Mouse (Mus musculus) macrophage (primary cell): ENCODE measurements around the gene Micu1. TPM values are rescaled to one million over a fixed set of nuclear protein-coding genes. Genes with fewer than 3 reads are reported as not detected.

Source experiments
- H3K27ac ChIP-seq: fragments of 350-480 bp; formaldehyde crosslinking; 2 replicates; pipeline ENCODE4 v1.9.0; 2021
- H3K36me3 ChIP-seq: fragments of 350-480 bp; formaldehyde crosslinking; 2 replicates; pipeline ENCODE4 v1.9.0; 2021; ENCODE audit errors: inconsistent target
- H3K4me3 ChIP-seq: fragments of 350-480 bp; formaldehyde crosslinking; 2 replicates; pipeline ENCODE4 v1.9.0; 2021; ENCODE audit errors: inconsistent target
- H3K79me2 ChIP-seq: fragments of 350-480 bp; formaldehyde crosslinking; 2 replicates; pipeline ENCODE4 v1.9.0; 2021; ENCODE audit errors: inconsistent target
- WGBS: methylation state at CpG from one replicate; pipeline ENCODE4 v1.1.7; 2026; ENCODE audit warnings: inconsistent platforms; ENCODE audit not compliant: missing documents; 5-methylcytosine and 5-hydroxymethylcytosine counted together
- polyA plus RNA-seq: library from polyadenylated mRNA; stranded (reverse); fragments of 250-400 nt; gene quantifications from 3 replicates; pipeline ENCODE4 v1.2.4, GENCODE M21; 2018; ENCODE audit warnings: inconsistent platforms

Micu1 gene
- polyA plus RNA-seq, 1 experiment from 2014 or later: 52.7 TPM

DNA sequence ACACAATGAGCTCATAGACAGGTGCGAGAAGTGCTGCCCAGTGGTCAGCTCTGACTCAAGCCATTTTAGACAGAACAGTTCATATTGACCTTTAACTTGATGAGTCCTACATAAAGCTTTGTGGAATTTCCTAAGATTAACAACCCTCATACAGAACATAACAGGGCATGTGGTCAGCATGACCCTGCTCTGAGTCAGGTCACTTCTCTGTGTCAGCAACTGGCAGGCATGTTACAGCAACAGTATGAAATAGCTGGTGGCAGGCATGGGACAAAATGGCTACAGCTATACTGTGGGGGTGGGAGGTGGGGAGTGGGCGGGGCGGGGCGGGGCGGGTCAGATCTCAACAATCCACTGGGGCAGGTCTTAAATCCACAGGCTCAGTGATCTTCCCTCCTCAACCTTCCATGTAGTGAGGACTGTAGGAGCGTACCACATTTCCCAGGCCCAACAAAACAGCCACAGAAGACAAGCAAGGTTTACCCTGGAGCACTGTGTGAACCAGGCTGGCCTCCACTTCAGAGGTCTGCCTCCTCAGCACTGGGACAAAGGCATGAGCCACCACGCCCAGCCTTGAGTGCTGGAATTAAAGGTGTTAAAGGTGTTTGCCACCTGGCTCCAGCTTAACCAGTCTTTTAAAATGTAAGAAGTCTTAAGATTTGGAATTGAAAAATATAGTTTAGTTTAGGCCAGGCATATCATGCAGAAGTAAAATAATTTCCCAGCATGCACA, 119.2 kb downstream of the Micu1 start:
- H3K79me2 ChIP-seq: no peaks in the 10 kb centered on the region
- no peak overlapping the region for H3K27ac ChIP-seq
- H3K36me3 ChIP-seq: no peaks in the 10 kb centered on the region
- H3K4me3 ChIP-seq: no peak overlapping the region
- 99% methylated on average over 7 of the region's 7 CpGs for WGBS

DNA sequence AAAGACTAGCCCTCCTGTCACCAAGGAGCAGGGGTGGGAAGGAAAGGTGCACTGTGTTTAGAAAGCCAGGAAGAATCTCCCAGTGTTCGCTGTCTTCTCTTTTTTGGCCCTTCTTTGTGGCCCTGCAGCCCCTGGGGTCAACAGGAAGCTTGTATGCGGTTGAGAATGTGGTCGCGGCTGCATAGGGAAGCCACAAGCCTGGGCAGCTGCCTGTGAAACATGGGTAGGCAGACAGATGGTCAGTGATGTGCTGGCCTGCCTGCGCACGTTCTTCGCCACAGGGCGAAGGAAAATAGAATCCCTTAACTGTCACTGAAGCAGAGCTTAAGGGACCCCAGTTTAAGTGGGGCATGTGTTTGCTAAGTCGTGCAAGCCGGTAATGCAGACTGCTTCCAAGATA, 120.6 kb downstream of the Micu1 start:
- Histone ChIP-seq H3K4me3 (no peak overlapping the region), H3K36me3 (peaks cover 8% of the 10 kb centered on the region; the same call in 1 of the 2 replicates), H3K27ac (no peak overlapping the region), H3K79me2 (no peaks in the 10 kb centered on the region)
- 28% methylated on average over 10 of the region's 10 CpGs for WGBS

DNA sequence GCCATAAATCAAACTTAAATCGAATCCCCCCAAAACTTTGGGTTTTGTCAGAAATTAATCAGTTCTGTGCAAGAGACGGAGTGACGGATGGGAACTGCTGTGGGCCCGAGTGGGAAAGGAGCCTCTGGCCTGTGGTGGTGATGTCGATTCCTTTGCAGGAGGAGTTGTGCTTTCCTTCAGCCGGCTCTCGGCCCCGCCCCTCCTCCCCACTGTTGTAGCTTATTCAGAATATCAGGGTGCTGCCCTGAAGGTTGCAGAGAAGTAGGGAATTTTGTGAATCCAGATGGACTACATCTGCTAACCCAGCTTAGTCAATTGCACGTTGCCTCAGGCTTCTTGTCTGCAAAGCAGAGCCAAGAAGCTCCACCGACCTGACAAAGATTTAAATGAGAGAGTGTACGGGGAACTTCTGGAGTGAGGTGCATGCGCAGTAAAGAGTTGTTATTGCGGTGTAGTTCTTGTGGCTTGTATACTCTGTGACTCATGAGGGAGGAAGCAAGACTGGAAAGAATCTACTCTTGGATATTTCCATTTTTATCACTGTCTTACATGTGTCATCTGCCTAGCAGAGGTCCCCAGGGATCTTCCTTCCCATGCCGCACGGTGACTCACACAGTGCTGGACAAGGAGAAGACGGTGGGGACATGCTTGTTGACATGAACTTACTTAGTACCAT, 123.0 kb downstream of the Micu1 start:
- no peak overlapping the region for H3K4me3 ChIP-seq
- H3K36me3 ChIP-seq: peaks cover 28% of the 10 kb centered on the region
- no peaks in the 10 kb centered on the region for H3K79me2 ChIP-seq
- H3K27ac ChIP-seq: no peak overlapping the region
- WGBS: 82% methylated on average over 16 of the region's 16 CpGs

DNA sequence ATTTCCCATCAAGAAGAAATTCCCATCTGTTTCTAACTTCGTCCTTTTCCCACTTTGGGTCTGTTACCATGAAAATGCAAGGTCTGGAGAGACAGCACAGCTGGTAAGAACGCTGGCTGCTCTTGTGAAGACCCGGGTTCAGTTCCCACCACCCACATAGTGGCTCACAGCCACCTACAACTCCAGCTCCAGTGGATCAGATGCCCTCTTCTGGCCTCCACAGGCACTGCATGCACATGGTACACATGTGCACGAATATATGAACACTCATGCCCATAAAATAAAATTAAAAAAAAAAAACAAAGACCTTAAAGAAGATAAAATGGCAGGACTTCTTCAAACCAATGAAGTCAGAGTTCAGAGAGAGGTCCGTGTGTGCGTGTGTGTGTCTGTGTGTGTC, 127.6 kb downstream of the Micu1 start:
- peaks cover 28% of the 10 kb centered on the region for H3K36me3 ChIP-seq
- 96% methylated on average over 6 of the region's 6 CpGs for WGBS
- H3K4me3 ChIP-seq: no peak overlapping the region
- no peak overlapping the region for H3K27ac ChIP-seq
- no peaks in the 10 kb centered on the region for H3K79me2 ChIP-seq

DNA sequence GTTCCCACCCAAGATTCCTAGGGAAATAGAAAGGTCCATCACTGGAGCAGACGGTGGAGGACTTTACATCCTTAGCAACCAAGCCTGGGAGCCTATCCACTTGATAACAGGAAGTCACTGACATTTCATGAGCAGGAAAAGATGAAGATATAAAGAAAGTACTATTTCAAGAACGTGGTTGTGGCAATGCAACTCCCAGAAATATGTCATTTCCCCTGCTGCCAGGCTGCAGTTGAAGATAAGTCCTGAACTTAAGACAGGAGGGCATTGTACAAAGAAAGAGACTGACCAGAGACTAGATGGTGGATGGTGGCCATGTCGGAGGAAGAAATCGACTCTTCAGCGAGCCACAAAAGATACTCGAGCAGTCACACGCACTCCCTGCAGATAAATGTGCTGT, 129.7 kb downstream of the Micu1 start:
- Histone ChIP-seq H3K79me2 (no peaks in the 10 kb centered on the region), H3K4me3 (no peak overlapping the region), H3K27ac (no peak overlapping the region), H3K36me3 (peaks cover 28% of the 10 kb centered on the region)
- WGBS: 30% methylated on average over 7 of the region's 7 CpGs

DNA sequence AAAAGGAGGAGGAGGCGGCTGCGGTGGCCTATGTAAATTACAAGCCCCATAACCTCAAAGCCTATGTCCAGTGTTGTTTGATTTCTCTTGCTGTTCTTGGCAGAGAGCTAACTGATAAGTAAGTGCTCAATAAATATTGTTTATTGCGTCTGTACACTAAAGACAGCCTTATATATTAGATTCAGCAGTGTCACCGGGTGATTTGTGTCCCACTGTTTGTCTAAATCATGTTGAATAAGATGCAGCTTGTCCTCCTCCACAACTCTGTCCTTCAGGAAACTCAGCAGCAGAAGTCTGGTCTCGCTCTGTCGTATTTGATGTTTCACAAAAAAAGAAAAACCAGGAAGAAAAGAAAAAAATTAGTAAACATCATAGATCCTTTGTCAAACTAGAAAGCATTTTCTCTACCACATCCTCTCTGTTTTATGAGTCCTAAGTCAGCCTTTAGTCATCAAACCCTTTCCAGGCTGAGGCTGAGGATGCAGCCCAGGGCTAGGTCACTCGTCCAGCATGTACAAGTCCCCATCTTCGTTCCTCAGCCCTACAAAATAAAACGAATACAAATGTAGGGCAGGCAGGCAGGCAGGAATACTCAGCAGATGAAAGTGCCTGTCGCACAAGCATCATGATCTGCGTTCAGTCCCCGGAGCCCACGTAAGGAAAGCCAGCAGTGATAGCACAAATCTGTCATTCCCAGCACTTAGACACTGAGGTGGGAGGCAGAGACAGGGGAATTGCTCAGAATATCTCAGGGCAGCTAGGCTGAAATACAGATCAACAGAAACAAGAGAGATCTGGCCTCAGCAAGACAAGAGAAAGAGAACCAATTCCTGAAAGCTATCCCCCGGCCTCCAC, 133.3 kb downstream of the Micu1 start:
- WGBS: 96% methylated on average over 14 of the region's 14 CpGs
- H3K27ac ChIP-seq: no peak overlapping the region
- no peaks in the 10 kb centered on the region for H3K79me2 ChIP-seq
- H3K4me3 ChIP-seq: no peak overlapping the region
- no peaks in the 10 kb centered on the region for H3K36me3 ChIP-seq

DNA sequence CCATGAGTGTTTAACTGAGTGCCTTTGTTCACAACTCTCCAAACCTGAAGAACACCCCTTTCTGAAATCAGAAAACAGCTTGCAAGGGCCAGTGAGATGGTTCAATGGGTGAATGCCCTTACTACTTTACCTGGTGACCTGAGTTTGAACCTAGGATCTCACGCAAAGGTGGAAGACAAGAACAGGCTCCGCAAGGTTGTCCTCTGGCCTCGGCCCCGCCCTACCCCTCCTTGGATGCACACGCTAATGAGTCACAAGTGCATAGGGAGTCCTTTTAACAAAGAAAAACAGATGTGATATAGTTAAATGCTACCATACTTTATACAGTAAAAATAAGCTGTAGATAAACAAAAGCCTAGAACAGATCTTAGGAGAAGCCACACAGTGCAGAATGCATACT, 135.2 kb downstream of the Micu1 start:
- H3K4me3 ChIP-seq: no peak overlapping the region
- 97% methylated on average over 5 of the region's 5 CpGs for WGBS
- no peaks in the 10 kb centered on the region for H3K79me2 ChIP-seq
- no peaks in the 10 kb centered on the region for H3K36me3 ChIP-seq
- H3K27ac ChIP-seq: no peak overlapping the region

DNA sequence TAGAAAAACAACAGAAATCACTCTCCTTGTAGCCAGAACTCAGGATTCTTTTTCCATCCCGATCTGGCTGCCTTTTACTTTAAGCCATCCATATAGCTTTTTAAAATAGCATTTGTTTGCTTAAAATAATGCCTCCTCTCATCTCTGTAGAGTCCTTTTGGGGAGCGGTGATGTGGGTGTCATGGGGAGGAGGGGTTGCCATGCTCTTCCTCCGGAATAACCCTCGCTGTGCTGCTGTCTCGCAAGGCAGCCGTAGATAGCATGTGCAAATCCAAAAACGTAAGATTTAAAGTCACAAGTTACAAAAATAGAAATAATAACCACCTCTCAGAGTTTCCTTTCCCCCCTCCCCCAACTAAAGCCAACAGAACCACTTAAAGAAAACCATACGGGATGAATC, 139.2 kb downstream of the Micu1 start:
- no peaks in the 10 kb centered on the region for H3K36me3 ChIP-seq
- no peaks in the 10 kb centered on the region for H3K79me2 ChIP-seq
- WGBS: 92% methylated on average over 8 of the region's 8 CpGs
- H3K27ac ChIP-seq: no peak overlapping the region
- no peak overlapping the region for H3K4me3 ChIP-seq

DNA sequence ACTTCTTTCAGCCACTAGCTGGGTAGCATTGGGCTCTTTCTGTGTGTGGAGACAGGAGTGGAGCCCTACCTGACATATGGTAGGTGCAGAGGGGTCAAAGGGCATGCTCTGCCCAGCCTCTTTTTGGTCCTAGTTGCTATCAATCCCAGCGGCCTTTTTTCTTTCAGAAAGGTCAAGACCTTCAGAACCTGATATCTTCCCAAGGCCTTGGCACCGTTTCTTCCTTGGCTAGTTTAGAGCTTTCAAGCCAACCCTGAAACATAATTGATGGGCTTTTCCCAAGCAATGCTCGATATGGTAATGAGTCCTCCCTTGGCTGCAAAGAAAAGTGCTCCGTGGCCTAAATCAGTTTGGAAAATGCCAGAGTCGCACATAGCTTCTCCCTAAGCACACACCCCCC, 140.8 kb downstream of the Micu1 start:
- no peaks in the 10 kb centered on the region for H3K36me3 ChIP-seq
- no peaks in the 10 kb centered on the region for H3K79me2 ChIP-seq
- H3K27ac ChIP-seq: no peak overlapping the region
- WGBS: 94% methylated on average over 5 of the region's 5 CpGs
- H3K4me3 ChIP-seq: no peak overlapping the region

DNA sequence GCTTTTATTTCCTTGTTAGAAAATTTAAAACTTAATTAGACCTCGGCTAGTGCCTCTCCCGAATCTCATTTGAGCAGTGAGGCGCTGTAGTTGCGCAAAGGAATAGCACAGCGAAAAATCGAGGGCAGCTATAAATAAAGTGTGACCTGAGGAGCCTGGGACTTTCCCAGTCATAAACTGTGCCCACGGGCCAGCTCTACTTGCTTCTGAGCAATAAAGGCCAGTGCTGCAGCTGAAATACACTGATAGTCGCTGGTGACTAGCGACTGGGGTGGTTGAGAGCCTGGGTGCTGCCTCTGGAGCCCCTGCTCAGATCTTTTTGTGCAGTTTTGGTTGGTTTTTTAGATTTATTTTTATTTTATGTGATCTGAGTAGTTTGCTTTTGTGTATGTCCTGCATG, 142.4 kb downstream of the Micu1 start:
- WGBS: 68% methylated on average over 9 of the region's 9 CpGs
- H3K36me3 ChIP-seq: no peaks in the 10 kb centered on the region
- no peaks in the 10 kb centered on the region for H3K79me2 ChIP-seq
- no peak overlapping the region for H3K27ac ChIP-seq
- H3K4me3 ChIP-seq: no peak overlapping the region

DNA sequence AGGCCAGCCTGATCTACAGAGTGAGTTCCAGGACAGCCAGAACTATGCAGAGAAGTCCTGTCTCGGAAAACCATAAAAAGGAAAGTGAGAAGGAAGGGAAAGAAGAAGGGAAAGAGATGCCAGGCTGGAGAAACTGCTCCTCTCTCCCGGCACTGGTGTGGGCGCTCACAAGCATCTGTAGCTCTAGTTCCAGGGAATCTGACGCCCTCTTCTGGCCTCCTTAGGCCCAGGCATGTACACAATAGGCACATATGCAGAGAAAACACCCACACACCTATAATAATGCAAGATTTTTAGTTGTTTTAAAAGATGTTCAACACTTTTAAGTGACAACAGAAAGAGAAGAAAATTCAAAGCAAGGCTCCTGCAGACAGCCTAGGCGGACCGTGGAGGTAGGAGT, 144.1 kb downstream of the Micu1 start:
- 88% methylated on average over 6 of the region's 6 CpGs for WGBS
- H3K4me3 ChIP-seq: no peak overlapping the region
- no peaks in the 10 kb centered on the region for H3K36me3 ChIP-seq
- H3K79me2 ChIP-seq: no peaks in the 10 kb centered on the region
- H3K27ac ChIP-seq: no peak overlapping the region

DNA sequence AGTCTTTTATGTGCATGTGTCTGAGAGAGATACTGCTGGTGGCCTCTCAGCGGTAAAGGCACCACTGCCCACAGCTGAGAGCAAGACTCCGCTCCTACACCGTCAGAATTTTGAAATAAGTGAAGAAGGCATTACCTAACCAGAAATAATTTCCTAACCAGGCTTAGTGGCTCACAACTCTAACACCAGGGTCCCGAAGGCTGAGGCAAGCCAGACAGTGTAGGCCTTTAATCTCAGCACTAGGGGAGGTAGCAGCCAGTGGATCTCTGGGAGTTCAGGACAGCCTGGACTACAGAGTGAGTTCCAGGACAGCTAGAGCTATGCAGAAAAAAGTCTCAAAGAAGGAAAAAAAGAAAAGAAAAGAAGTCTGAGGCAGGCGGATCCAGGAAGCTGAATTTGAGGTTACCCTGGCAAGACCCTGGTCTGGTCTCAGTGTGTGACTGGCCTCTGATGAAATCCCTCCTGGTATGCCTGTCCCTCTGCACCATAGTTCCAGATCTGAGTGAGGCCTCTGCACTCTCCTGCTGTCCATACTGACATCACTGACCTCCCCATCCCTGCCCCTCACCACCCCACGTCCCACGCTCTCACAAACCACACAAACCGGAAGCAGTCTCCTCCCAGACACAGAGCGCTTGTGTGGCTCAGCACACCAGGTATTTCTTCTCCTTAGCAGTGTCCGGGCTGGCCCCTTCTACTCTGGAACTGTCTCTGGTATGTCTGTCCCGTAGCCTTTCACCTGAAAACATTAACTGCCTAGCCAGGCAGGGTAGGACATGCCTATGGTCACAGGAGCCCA, 146.0 kb downstream of the Micu1 start:
- Histone ChIP-seq H3K79me2 (no peaks in the 10 kb centered on the region), H3K27ac (no peak overlapping the region), H3K4me3 (no peak overlapping the region), H3K36me3 (no peaks in the 10 kb centered on the region)
- WGBS: 78% methylated on average over 11 of the region's 11 CpGs

DNA sequence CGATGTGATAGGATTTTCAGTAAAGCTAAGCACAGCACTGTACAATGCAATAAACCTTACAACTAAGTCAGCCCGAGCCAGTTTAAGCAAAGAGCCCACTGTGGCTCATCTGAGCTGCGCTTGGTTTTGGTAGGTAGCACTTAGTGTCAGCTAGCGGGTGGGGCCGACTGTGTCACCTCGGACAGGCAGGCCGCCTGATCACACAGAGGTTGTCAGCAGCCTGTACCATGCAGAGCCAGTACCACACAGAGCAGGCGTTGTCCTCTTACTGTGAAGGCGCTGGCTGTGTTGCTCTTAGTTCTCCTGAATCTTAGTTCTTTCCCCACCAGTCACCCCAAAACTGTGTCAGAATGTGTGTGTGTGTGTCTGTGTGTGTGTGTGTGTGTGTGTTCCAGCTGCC, 146.7 kb downstream of the Micu1 start:
- H3K27ac ChIP-seq: no peak overlapping the region
- no peaks in the 10 kb centered on the region for H3K36me3 ChIP-seq
- no peaks in the 10 kb centered on the region for H3K79me2 ChIP-seq
- WGBS: 92% methylated on average over 8 of the region's 9 CpGs
- no peak overlapping the region for H3K4me3 ChIP-seq

DNA sequence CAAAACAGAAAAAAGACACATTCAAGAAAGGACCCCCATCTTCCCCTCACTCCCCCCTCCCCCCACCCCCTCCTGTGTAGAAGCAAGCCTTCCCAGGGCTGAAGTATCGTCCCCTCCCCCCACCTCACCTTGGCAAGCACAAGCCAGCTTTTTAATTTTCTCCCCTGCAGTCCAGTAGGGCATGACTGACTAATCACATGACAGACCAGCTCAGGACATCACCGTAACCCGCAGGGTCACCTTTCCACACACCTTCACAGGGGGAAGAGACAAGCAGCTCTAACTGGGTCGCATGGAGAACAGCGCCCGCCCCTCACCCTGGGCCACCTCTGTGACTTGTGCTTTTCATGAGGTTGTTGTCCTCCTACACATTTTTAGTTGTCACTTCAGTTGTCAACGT, 147.1 kb downstream of the Micu1 start:
- Histone ChIP-seq H3K4me3 (no peak overlapping the region), H3K79me2 (no peaks in the 10 kb centered on the region), H3K27ac (no peak overlapping the region), H3K36me3 (no peaks in the 10 kb centered on the region)
- 99% methylated on average over 6 of the region's 7 CpGs for WGBS
